Mouse (Mus musculus): ENCODE results near the gene Slc38a3. TPM values are rescaled to one million over a fixed set of nuclear protein-coding genes. Genes with fewer than 3 reads are reported as not detected.

The Slc38a3 gene
- total RNA-seq, 2 experiments from 2014 or later: 42.0 to 95.1 TPM

DNA sequence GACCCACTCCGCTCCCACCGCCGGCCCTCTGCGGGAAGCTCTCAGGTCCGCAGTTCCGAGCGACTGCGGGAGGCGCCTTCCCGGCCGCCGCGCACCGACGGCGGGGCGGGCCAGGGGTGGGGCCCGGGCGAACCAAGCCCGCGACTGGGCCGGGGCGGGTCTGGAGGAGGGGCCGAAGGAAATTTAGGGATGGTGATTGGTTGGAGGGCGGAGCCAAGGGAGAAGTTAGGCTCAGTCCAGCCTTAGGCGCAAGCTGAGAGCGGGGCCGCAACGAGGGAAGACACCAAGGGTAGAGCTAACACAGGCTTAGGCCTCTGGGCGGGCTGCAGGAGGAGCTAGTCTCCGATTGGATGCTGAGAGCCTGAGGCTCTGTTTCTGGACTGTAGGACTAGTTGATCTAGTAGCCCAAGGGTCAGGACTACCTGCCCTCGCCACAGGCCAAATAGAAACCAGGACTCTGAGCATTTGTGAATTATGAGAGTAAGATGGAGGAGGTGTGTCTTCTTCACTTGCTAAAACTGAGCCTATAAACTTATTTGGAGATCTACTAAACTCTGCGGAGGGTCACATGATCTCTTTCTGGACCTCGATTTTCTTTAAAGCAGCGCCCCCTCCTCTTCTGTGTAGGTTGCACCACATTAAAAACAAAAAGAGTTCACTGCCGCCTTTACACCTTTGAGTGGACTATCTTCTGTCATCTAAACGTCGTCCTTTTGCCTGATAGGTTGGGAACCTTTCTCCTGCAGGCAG is 33.9 kb downstream of the Slc38a3 start, which contains the start of gene Gnai2:
Gene Gnai2, minus strand, starts transcription at position 89 of the 750 bp plus-strand sequence.
- DNase-seq: peak; percentile 98

DNA sequence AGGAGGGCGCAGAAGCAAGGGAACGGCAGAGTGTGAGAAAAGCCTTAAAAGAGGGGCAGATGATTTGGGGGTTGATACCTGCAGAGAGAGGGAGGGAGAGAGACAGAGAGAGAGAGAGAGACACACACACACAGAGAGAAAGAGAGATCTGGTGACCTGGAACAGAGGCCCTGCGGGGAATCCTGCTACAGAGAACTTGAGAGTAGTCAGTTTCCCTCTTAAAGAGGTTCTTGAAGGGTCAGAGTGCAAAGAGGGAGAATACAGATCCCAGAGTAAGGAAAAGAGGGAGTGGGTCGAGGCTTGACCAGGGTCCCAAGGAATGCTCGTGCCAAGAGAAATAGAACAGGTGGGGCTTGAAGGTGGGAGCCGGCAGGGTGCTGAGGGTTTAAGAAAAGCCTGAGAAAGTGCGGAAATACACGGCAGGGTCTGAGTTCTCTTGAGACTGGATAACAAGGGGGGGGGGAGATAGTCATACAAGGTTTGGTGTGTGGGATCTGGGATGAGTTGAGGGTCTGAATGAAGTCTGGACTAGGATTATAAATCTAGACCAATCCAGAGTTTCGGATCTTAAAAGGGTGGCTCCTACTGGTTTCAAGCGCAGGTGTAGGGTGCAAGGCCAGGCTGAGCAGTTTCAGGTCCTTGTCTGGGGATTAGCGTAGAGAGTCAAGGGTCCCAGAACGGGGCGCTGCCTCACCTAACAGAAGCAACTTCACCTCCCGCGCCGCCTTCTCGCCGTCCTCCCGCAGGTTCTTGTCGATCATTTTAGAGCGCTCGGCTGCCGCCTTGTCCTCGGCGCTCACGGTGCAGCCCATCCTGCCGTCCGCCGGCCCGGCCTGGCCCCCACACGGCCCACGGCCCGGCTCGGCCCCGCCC is 34.7 kb downstream of the Slc38a3 start:
- peak; percentile 25 for DNase-seq

DNA sequence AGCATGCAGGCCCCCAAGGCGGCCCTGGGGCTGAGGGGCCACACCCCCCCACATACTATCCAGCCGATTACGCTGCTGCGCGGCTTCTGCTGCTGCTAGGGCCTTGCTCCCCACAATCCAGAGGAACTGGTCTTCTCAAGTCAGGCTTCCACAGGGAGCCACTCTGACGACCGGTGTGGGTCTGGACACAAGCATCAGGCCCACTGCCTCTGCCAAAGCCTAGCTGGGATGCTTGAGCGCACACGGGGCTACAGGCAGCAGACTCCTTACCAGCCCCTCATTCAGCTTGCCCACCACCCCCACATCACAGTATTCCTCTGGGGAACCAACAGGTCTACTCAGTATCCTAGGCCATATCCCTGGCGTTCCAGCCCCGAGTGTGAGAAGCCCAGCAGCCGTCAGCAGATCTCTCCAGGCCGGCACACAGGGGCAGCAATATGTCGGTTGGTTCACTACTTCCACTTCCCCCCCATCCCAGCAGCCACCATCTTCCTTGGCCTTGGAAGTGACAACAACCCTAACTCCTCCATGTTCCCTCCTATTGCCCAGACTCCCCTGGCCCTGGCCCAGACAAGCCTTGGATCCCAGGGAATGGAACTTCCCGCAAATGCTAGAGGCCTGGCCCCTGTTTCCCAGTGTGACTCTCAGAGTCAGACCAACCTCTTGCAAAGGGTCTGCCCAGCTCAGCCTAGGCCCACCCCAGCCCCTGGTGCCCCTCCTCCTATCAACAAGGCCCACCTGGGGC is 35.5 kb downstream of the Slc38a3 start:
- DNase-seq: peak; percentile 56

DNA sequence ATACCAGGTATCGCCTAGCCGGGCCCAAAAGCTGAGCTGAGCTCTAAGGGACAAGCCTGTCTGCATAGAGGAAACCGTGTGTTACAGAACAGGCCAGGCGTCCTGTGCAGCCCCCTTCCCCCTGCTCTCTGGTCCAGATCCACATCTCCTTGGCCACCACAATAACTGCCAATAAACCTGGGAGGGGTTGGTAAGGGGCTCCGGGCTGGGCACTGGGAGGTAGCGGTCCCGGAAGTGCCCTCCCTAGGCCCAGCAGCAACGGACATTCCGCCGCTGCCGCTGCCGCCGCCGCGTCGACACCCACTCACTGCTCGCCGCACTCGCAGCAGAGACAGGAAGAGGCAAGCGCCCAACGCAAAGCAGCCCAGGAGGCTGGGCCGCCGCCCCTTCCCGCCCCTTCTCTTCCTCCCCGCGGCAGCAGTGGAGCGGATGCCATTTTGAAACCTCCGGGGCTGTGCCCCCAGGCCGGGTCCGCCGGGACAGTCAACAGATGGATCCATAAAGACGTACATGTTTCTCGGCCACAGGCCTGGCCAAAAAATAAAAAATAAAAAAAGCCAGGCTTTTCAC is 36.2 kb downstream of the Slc38a3 start:
- peak; percentile 88 for DNase-seq

DNA sequence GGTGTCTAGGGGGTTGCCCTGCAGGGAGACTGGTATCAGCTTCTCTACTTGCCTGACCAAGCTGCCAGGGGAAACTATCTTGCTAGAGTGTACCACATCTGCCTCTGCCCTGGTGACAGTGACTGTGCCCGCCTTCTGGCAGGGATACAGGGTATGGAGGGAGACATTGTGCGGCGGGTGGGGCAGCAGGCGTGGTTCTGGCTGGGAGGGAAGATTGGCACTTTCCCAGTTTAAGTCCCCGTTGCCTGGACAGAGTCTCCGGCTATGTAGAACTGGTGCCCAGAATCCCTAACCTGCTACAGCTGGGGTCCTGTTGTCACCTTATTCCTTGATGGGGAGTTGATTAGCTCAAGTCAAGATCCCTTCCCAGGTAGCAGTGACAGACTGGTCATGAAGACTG is 36.9 kb downstream of the Slc38a3 start:
- peak; percentile 60 for DNase-seq

DNA sequence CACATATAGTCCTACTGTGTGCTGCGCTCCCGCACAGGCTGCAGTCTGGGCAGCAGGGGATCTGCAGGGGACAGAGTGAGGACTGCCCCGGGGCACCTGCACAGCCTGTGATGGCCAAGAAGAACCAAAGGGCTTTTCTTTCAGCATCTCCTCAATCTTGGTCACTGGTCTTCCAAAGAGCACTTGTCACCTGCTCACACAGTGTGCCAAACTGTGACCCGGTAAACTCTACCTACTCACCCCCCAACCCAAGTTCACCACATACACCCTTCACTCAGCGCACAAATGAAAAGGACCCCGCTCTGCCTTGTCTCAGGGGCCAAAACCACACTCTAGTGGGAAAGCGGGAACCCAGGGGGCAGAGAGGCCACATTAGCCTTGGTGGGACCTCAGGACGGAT is 37.5 kb downstream of the Slc38a3 start:
- no peak for DNase-seq

DNA sequence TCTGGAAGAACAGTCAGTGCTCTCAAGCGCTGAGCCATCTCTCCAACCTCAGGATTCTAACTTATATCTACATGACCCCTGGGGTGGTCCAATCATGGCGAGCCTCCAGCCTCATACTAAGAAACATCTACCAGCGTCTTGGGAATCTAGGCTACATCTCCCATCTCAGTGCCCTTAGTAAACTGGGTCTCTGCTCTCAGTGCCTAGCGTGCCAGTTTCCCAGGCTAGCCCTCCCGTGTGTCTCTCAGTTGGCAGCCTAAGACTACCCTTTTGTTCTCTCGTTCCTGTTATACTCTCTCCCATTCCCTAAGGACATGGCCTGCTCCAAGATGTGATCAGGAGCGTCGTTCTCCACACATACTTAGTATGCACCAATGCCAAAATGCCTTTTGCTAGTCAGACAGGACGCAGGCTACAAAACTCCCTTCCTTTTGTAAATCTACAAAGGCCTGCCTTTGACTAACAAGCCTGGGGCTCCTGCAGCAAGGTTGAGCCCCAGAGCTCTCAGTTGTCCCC is 38.0 kb downstream of the Slc38a3 start:
- DNase-seq: no peak

DNA sequence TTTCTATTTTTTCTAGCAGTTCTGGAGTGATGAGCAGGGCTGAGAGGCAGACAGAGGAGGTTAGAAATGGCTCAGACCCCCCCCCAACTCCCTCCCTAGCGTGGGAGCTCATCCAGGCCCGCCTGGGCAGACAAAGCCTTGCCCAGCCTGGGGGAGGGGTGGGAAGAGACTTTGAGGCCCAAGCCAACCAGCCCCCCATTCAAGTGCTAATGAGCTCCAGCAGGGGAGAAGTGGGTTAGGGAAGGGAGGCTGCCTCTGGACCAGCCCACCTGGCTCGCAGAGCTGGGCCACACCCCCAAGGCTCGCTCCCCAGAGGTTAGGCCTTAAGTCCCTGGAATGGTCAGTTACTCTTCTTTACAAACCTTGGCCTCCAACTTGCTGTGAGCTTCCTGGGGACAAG is 38.8 kb downstream of the Slc38a3 start:
- no peak for DNase-seq

DNA sequence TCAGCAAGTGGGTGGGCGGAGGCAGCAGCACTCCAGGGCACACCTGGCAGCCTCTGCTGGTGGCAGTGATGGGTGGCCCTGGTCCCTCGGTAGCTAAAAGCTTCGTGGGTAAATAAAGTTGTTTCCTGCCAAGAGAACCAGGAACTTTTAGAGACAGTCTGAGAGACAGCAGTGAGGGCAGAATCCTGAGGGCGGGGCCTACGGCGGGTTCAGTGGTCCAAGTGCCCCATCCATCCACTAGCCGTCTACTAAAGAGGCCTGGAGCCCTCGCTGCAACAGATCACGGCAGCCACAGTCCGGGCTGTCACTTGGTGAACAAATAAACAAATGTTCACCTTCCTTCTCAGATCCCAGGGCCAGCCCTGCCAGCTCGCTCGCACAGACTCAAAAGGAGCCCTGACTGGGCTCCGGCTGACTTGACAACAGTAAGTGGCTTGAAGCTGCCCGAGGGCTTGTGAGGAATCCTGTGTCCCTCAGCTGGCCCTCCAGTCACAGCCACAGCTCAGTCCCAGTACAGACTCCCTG is 39.4 kb downstream of the Slc38a3 start:
- no peak for DNase-seq

DNA sequence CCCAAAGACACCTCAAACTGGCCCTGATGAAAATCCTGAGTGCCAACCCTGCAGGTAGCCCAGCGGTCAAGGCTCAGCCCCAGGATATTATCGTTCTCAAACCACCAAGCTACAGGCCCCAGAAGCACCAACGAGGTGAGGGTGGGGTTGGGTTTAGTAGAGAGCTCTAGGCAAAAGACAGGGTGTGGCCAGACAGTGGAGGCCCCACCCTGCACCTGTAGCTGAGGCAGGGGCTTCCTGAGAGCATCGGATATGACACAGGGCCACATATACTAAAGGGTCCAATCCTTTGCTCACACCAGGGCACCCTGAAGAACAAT is 40.0 kb downstream of the Slc38a3 start:
- no peak for DNase-seq

DNA sequence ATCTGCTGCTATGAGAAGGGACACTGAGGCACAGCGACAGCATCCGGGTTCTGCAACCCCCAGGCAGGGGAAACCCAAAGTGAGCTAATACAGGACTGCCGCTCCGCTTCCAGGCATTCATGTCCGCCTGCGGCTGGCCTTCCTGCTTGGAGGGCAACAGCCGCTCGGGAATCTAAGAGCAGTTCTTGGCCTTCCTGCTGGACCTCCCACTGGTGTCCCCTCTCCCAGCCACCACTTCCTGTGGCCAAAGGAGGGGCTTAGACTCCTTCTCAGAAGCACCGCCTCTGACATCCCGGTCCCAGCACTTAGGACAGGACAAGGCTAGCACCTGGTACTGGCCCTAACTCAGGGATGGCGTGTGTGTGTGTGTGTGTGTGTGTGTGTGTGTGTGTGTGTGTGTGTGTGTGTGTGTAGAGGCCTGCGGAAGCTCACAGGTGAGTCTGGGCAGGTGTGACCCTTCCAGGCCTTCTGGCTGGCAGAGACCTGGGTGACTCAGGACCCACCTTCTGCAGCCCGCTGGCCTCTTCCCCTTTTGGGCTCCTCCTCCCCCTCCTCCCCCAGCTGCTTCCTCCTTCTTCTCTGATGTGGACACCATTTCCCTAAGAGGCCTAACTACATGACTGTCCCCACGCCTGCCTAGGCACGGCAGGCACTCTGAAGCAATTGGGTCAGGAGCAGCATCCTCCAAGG is 40.5 kb downstream of the Slc38a3 start:
- peak; percentile 53 for DNase-seq

DNA sequence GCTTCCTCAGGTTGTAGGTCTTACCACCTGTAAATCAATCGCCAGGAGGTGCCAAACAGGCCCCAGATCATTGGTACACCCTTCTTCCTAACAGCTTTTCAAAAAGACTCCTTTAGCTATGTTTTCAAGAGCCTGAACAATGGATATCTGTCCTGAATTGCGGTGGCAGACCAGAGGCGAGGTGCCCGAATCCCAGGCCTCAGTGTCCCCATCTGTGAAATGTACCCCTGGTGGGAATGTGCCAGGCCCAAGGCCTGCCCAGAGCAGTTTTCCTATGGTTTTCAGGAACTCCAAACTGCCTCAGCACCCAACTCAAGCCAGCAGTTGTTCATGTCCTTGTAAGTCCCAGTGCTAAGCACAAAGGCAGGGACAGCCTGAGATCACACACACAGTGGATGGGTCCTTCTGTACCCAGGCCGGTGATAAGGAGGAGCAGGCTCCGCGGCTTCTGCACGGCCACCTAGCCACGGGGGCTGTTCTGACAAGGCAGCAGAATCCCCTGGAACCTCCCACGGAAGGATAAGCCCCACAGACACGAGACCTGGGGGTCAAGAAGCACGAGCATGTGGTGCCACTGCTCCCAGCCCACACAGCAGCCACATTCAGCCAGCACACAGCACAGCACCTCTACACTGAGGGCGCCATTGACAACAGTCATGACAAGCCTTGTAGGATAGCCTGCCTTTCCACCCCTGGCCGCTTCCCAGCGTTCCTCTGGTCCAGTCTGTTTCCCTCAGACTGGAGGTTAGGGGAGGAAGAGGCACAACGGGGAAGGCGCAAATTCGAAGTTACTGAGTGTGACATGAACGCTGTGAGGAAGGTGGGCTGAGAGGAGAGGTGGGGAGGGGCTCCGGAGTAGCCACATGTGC is 41.7 kb downstream of the Slc38a3 start:
- no peak for DNase-seq

DNA sequence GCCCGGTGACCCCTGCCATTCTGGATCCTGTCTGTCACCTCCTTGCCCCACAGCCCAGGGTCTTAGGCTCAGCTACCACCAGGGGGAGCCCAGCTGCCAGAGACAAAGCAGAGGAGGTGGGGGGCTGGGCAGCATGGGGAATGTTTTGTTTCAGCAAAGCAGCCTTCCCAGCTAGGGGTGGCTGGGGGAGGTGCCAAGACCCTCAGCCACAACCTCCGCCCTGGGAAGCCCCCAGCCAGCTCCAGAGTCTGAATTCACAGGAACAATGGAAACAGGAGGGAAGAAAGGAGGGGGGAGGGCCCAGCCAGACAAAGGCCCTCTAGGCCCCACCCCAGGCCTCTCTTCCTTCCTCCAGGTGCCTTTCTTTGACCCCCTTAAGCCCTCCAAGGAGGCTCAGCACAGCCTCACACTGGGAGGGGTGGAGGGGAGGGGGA is 42.5 kb downstream of the Slc38a3 start:
- peak; percentile 89 for DNase-seq

DNA sequence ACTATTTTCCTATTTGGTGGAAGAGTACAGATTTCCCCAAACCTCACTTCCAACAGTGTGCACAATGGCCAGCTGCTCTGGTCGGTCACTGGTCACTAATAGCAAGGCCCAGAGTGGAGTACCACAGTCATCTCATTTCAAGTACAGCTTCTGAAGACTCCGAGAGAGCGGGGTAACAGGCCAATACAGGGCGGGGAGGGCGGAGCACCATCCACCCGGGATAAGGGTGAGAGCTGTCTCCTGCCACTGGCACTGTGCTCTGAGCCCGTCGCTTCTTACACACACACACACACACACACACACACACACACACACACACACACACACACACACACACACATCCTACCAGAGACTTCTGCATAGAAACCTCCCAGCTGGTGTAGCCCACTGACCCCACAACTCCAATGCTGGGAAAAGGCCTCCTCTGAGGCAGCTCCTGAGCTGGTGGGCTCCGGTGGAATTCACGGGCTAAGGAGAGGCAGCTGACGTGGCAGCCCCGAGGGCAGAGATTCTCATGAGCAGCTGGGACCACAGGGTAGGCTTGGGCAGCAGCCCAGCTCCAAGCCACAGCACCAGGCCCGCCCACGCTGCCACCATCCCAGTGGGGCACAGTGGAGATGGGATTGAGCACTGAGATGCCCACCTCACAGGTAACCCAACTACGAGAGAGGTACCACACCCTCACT is 43.0 kb downstream of the Slc38a3 start:
- DNase-seq: no peak

DNA sequence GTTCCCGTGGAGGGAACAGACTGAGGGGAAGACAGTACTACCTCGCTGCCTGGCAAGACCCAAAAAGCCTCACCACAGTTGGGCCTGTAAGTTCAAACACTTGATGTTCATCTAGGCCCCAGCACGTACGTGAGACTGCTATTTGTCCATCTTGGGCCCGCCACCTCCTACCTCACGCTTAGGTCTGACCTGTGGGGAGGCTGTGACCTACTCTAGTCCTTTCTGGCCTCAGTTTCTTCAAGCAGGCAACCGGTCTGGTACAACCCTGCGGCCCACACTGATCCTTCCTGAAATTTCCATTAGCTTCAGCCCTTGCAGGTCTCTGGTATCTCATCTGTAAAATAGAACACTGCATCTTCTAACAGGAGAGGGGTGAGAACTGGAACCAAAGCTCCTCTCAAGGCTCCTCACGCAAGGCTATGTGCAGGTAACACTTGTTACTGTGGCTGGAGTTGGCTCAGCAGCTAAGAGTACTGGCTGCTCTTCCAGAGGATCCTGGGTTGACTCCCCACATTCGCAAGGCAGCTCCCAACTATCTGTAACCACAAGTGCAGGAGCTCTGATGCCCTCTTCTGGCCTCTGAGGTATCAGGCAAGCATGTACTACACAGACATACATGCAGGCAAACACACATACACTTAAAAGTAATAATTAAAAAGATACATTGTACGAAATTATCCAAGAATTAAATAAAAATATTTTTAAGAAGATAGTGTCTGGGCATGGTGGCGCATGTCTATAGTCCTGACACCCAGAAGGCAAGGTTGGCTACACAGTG is 43.8 kb downstream of the Slc38a3 start:
- DNase-seq: no peak

DNA sequence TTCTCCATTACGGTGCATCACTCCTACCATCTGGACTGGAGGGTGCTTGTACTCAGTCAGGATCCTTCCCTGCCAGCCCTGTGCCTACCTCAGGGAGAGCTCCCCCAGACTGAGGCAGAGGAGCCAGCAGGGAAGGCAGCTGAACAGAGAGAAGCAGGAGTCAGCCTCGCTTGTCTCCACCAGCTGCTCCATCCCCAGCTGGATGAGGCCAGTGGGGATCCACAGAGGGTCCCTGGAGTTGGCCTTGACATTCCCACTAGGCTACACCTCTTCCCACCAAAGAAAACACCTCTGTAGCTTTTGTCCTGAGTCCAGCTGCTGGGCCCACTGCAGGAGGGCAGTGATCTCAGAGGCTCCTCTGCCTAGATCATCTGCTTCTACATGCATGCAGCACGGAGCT is 44.4 kb downstream of the Slc38a3 start:
- no peak for DNase-seq

DNA sequence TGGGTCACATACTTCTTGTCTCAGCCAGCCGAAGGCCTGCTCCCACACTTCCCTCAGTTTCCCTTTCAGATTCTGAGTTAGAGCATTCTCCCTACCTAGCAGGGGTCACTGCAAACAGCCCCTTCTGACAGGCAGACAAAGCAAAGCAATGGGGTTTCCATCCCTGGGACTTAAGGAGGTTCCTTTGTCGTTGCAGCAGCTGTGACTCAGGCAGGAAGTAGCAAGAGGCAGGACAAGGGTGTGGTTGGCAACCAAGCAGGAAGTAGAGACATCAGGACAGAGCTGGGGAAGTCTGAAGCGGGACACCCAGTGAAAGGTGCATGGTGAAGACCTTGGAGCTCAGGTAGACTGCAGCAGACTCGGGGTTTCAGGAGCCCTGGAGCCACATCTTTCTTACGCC is 44.8 kb downstream of the Slc38a3 start:
- no peak for DNase-seq

DNA sequence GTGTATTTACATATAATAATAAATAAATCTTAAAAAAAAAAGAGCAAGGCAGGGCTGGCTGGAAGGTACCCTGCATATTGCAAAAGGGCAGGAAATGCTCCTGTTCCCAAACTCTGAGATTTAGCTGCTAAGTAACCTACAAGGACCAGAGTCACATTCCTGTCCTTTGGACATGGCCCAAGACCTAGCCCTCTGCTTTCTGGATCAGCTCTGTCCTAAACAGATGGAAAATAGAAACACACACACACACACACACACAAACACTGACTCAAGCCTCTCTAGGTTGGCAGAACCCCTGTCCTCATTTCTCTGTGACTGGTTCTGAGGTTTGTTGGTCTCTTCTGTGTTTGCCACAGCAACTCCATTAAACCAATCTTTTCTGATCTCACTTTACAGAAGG is 48.4 kb downstream of the Slc38a3 start:
- no peak for DNase-seq

DNA sequence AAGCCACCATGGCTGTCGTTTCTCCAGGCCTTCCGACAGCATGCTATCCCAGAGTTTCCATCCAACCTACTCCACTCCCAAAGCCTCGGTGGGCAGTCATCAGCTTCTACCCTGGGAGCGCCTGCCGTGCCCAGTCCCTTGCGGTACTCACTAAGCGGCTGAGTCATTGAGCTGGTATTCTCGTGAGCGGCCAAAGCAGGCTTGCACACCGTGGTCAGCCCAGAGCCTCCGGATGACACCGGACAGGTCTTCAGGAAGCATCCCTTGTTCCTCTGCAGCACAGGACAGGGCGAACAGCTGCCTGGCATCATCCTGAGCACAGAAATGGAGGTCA is 49.8 kb downstream of the Slc38a3 start:
- DNase-seq: no peak
